Mouse (Mus musculus) hindbrain, embryonic 12.5 days (tissue): ENCODE measurements around the gene Srsf1. TPM values are rescaled to one million over a fixed set of nuclear protein-coding genes. Genes with fewer than 3 reads are reported as not detected.
A peak's percentile ranks its signal among the peaks of the same experiment; 100 is the strongest.

ENCODE experiments used
- ATAC-seq: fragments of 200-750 bp; cut with Nextera tagmentation; 2 replicates; pipeline ENCODE4 v1.8.0; 2017; ENCODE audit warnings: moderate TSS enrichment; ENCODE audit not compliant: low FRiP score
- H3K27ac ChIP-seq: fragments of 300-500 bp; sonication (generic); 2 replicates; pipeline ENCODE4 v1.5.1; 2016; ENCODE audit warnings: mild to moderate bottlenecking
- H3K27me3 ChIP-seq: fragments of 300-500 bp; sonication (generic); 2 replicates; pipeline ENCODE4 v1.6.1; 2016; ENCODE audit warnings: mild to moderate bottlenecking
- H3K36me3 ChIP-seq: fragments of 300-500 bp; sonication (generic); 2 replicates; pipeline ENCODE4 v1.6.1; 2016; ENCODE audit warnings: mild to moderate bottlenecking
- H3K4me1 ChIP-seq: fragments of 300-500 bp; sonication (generic); 2 replicates; pipeline ENCODE4 v1.6.1; 2016
- H3K4me2 ChIP-seq: fragments of 300-500 bp; sonication (generic); replicated peaks from 2 replicates; pipeline ENCODE4 v1.6.1; 2016; ENCODE audit warnings: mild to moderate bottlenecking
- H3K4me3 ChIP-seq: fragments of 300-500 bp; sonication (generic); 2 replicates; pipeline ENCODE4 v1.5.1; 2016; ENCODE audit warnings: mild to moderate bottlenecking
- H3K9ac ChIP-seq: fragments of 300-500 bp; sonication (generic); 2 replicates; pipeline ENCODE4 v1.6.1; 2016; ENCODE audit warnings: mild to moderate bottlenecking, moderate library complexity
- H3K9me3 ChIP-seq: fragments of 300-500 bp; sonication (generic); replicated peaks from 2 replicates; pipeline ENCODE4 v1.6.1; 2016; ENCODE audit warnings: mild to moderate bottlenecking
- WGBS: fragments of 180-500 bp; shearing (Covaris S2); methylation state at CpG from one replicate; pipeline ENCODE4 v1.1.7; 2016; 5-methylcytosine and 5-hydroxymethylcytosine counted together
- polyA plus RNA-seq: library from polyadenylated mRNA; unstranded; fragments of >200 nt; fragmentation: Nextera tagmentation; extraction: Ambion mirVana; gene quantifications from 2 replicates; pipeline ENCODE4 v1.2.1, GENCODE M21; 2016

Gene Srsf1
- polyA plus RNA-seq, 1 experiment from 2014 or later = 468 TPM

DNA sequence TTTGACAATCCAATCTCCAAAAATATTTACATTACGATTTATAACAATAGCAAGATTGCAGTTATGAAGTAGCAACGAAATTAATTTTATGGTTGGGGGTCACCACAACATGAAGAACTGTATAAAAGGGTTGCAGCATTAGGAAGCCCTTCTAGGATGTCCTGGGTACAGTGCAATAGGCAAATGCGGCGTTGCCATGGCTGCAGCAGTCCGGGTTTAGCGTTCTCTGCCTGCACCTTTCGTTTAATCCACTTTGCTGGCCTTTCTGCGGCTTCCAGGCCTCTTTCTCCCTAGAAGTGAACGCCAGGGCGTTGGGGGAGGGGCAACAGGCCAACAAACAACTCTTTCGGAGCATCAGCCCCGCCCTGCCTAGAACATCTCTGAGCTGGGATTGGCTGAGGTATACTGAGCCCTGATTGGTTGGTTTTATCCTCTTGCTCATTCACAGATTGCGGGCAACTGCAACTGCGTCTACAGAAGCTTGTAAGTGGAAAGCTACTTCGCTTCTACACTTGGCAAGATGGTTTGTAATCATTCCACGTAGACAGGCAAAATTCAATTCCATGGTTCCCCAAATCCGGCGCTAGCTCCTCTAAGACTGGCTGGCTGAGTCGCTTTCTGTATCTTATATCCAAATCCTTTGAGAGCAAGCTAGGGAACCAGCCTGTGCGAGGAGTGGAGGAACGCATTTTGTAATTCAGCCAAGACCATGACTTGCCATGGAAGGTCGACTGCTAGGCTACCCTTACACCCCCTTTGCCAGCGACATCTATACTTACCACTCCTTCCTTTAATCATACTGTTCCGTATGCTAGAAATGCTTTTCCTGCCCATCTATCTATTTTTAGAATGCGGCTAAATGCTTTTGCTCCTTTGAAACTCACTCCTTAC is 39.8 kb downstream of the Srsf1 start:
- peak overlapping the region; percentile 66 for H3K4me2 ChIP-seq
- 8% methylated on average over 25 of the region's 25 CpGs for WGBS
- peak overlapping the region; percentile 29 for H3K4me3 ChIP-seq
- H3K27ac ChIP-seq = peak overlapping the region; percentile 77
- H3K9ac ChIP-seq = peak overlapping the region; percentile 41; the same call in 1 of the 2 replicates
- no peaks in the 10 kb centered on the region for H3K27me3 ChIP-seq
- peak; percentile 95 for ATAC-seq
- peaks cover 23% of the 10 kb centered on the region for H3K4me1 ChIP-seq
- H3K9me3 ChIP-seq = no peaks in the 10 kb centered on the region
- H3K36me3 ChIP-seq = peaks cover 25% of the 10 kb centered on the region

DNA sequence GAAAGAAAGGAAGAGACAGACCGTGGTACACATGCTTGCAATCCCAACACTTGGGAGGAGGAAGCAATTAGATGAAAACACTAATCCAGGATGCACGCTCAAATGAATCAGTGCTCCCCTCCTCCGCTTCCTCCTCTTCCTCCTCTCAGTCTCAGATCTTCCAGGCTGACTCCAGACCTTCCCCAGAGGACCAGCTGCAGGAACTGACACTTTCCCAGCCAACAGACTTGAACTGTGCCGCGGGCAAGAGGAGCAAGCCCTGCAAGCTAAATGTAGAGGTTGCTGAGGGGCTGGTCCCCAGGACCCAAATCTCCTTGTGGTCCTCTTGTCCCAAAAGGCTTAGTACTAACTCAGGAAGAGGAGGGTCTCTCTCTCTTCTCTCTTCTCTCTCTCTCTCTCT is 42.0 kb downstream of the Srsf1 start:
- Histone ChIP-seq H3K36me3 (peaks cover 7% of the 10 kb centered on the region), H3K4me2 (no peak overlapping the region), H3K4me3 (no peak overlapping the region), H3K9ac (no peak overlapping the region), H3K27me3 (no peaks in the 10 kb centered on the region), H3K27ac (no peak overlapping the region), H3K9me3 (no peaks in the 10 kb centered on the region), H3K4me1 (peaks cover 23% of the 10 kb centered on the region)
- ATAC-seq = no peak
- WGBS = 74% methylated on average over 5 of the region's 5 CpGs

DNA sequence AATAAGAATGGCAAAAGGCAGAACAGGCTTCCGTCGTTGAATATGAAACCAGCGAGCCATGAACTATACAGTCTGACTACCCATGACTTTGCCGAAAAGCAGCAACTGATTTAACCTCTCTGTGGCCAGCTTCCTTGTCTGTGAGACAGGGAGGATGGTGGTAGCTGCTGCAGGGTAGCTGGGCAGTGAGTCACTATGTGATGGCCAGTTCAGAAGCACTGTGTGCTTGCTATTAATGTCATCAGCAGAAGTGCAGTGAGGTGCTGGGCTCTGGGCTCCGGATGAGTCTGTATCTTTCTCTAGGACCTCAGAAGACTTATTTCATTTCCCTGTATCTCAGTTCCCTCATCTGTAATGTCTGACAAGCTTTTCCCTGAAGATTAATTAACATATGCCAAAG is 43.1 kb downstream of the Srsf1 start:
- H3K4me3 ChIP-seq = no peak overlapping the region
- H3K27ac ChIP-seq = no peak overlapping the region
- H3K27me3 ChIP-seq = no peaks in the 10 kb centered on the region
- ATAC-seq = no peak
- no peaks in the 10 kb centered on the region for H3K36me3 ChIP-seq
- no peak overlapping the region for H3K9ac ChIP-seq
- no peak overlapping the region for H3K4me2 ChIP-seq
- 79% methylated on average over 5 of the region's 5 CpGs for WGBS
- H3K4me1 ChIP-seq = peaks cover 23% of the 10 kb centered on the region
- H3K9me3 ChIP-seq = no peaks in the 10 kb centered on the region

DNA sequence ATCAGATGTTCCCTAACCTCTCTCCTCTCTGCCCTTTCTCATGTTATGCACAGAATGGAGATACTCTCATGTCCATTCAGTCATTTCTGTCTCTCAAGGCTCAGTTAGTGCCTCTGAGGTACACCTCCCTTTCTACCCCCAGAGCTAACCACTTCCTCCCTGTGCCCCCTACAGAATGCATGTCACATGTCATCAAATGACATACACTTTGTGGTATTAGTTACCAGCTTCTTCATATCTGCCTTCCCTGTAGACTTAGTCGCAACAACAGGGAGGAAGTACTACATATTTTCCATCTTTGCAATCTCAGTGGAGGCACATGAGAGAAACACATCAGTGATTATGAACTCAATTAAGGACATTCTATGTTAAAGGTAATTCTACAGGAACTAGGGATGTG is 44.8 kb downstream of the Srsf1 start:
- WGBS = 82% methylated on average over 1 of the region's 1 CpGs
- H3K27ac ChIP-seq = no peak overlapping the region
- no peak overlapping the region for H3K4me3 ChIP-seq
- H3K27me3 ChIP-seq = no peaks in the 10 kb centered on the region; the same call in 1 of the 2 replicates
- no peaks in the 10 kb centered on the region for H3K9me3 ChIP-seq
- H3K4me2 ChIP-seq = no peak overlapping the region
- H3K36me3 ChIP-seq = no peaks in the 10 kb centered on the region
- no peak overlapping the region for H3K9ac ChIP-seq
- no peak for ATAC-seq
- H3K4me1 ChIP-seq = peaks cover 13% of the 10 kb centered on the region

DNA sequence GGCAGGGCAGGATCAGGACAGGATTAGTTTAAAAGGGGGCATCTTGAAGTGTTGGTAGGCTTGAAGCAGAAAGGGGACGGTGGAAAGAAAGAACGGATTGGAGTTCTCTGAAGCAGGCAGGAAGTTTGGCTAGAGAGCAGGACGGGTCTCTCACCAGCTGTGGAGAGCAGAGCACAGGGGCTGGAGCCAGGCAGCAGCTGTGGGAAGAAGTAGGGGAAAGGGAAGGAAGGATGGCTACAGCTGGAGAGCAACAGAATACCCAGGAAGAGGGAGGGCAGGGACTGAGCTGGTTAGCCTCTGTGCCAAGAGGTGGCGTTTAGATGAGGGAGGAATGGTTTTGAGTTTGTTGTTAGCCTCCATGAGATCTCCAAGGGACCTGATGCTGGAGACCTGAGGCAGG is 50.0 kb downstream of the Srsf1 start:
- no peak overlapping the region for H3K4me2 ChIP-seq
- H3K27ac ChIP-seq = no peak overlapping the region
- H3K9ac ChIP-seq = 0 out of 2 replicates have a peak overlapping the region, but pooled peaks have one; percentile 3

DNA sequence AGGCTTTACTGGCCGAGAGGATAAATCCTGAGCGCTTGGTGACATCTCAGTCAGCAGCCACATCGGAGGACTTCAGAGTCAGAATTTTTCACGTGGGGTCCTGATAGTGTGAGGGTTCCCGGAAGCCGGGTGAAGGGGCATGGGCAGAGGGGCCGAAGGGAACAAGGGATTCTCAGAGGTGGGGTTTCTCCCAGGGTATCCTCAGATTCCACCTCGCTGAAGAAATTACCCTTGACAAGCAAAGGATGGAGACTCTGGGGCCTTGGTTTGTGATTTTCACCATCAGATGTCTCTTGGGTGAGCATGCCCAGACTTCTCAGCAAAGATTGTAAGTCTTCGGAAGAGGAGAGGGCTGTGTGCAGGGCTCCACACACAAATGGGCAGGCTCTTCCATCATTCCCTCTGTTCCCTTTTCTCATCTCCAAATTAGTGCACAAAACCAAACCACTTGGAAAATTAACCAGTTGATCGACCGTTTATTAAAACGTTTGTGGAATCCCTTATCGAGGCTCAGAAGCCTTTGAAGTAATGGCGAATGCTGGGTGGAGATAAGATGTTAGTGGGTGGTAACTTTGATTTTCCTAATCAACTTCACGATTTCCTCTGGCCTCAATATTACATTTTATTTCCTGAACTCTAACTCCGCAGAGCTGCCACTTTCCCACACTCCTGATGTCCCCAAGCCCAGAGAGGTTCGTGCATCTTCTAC is 51.0 kb downstream of the Srsf1 start, which contains the start of gene Cuedc1:
TSS of gene Cuedc1 (plus strand) at position 38 of the 709 bp plus-strand sequence.
- no peak for ATAC-seq

More for the DNA sequence above, 50.0 kb downstream of the Srsf1 start:
- WGBS = 19% methylated on average over 4 of the region's 4 CpGs
- Histone ChIP-seq H3K9me3 (no peaks in the 10 kb centered on the region), H3K4me3 (no peak overlapping the region), H3K4me1 (peaks cover 41% of the 10 kb centered on the region), H3K36me3 (no peaks in the 10 kb centered on the region), H3K27me3 (peaks cover 10% of the 10 kb centered on the region)
- ATAC-seq = no peak

DNA sequence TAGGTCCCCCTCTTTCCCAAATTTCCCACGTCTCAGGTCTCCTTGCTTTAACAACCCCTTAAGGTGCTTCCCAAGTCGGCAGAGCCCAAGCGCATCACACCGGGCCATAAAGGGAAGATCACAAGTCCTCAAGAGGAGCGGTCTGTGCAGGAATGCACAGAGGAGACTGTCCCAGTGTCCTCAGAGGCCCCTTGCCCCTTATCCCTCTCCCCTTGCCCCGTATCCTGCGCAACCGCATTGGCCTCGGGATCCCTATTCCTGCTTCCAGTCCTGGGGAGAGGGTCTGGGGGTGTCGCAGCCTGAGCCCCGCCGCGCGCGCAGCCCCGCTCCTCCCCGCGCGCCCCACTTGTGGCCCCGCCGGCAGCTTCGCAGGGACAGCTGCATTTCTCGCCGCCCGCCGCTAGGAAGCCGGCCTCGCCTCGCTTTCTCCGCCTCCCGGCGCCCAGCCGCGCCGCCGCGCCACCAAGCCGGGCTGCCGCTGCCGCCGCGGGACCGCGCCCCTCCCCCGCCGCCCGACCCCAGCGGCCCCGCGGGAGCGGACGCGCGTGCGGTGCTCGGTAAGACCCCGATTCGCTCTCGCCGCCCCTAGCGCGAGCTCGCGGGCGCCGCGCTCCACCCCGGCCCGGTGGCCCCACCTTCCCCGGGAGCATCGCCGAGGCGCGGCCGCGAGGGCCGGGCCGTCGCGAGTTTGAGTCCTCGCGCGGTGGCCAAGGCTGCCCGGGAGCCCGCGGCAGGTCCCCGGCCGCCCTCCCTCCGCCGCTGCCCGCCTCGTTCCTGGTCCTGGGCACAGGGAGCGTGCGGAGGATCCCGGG is 51.8 kb downstream of the Srsf1 start:
- H3K27ac ChIP-seq = peak overlapping the region; percentile 91
- peak overlapping the region; percentile 70 for H3K4me2 ChIP-seq
- H3K4me1 ChIP-seq = peaks cover 44% of the 10 kb centered on the region
- WGBS = under 1% methylated on average over 63 of the region's 95 CpGs
- H3K9me3 ChIP-seq = no peaks in the 10 kb centered on the region
- ATAC-seq = peak; percentile 67
- H3K4me3 ChIP-seq = peak overlapping the region; percentile 88
- no peaks in the 10 kb centered on the region for H3K36me3 ChIP-seq
- peak overlapping the region; percentile 99 for H3K9ac ChIP-seq
- H3K27me3 ChIP-seq = peaks cover 10% of the 10 kb centered on the region

More for the DNA sequence above, 51.0 kb downstream of the Srsf1 start, which contains the start of gene Cuedc1:
- Histone ChIP-seq H3K4me2 (peak within 1 kb of the TSS; percentile 70), H3K36me3 (no peaks in the 10 kb centered on the region), H3K27ac (peak within 1 kb of the TSS; percentile 91), H3K4me1 (peaks cover 44% of the 10 kb centered on the region), H3K27me3 (peaks cover 10% of the 10 kb centered on the region), H3K9me3 (no peaks in the 10 kb centered on the region), H3K4me3 (peak within 1 kb of the TSS; percentile 88), H3K9ac (peak within 1 kb of the TSS; percentile 99)
- 21% methylated on average over 17 of the region's 17 CpGs for WGBS

DNA sequence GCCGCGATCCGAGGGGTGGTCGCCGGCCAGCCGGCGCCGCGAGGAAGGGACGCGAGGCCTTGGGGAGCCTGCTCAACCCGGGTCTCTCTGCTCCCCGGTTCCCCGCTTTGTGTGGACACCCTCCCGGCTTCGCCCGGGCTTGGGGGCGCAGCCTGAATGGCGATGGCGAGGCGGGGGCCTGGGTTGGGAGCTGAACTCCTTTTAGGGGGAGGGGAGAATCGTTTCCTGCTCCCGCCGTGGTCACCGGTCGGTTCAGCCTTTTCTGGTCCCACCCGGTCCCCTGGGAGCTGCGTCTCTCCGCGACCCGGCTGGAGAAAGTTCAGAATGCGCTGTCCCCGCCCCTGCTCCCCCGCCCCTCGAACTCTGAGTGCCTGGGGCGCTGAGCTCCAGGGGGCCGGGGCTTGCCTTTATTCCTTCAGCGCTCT is 52.4 kb downstream of the Srsf1 start:
- peak overlapping the region; percentile 99 for H3K9ac ChIP-seq
- ATAC-seq = peak; percentile 23; the same call in 1 of the 2 replicates
- peaks cover 44% of the 10 kb centered on the region for H3K4me1 ChIP-seq
- peaks cover 10% of the 10 kb centered on the region for H3K27me3 ChIP-seq
- H3K27ac ChIP-seq = peak overlapping the region; percentile 91
- H3K4me3 ChIP-seq = peak overlapping the region; percentile 88
- WGBS = under 1% methylated on average over 29 of the region's 38 CpGs
- peak overlapping the region; percentile 70 for H3K4me2 ChIP-seq
- H3K9me3 ChIP-seq = no peaks in the 10 kb centered on the region
- no peaks in the 10 kb centered on the region for H3K36me3 ChIP-seq

DNA sequence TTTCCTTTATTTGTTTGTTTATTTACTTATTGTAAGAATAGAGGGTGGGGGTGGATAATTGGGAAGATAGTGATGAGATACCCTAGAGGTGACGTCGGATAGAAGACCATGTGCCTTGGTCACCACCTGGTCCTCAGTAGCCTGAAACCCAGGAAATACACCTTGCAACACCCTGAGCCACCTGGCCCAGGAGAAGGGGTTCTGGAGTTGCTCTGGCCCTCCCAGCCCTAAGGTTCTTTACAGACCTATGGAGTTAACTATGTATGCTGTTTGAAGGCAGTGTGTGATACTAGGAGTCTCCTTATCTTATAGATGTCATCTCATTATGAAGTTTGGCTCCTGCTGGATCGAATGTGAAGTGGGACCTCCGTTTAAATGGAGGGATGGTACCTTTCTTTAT is 53.0 kb downstream of the Srsf1 start:
- H3K9me3 ChIP-seq = no peaks in the 10 kb centered on the region
- no peaks in the 10 kb centered on the region for H3K36me3 ChIP-seq
- 35% methylated on average over 4 of the region's 4 CpGs for WGBS
- no peak overlapping the region; the same call in 1 of the 2 replicates for H3K27ac ChIP-seq
- no peak for ATAC-seq
- peaks cover 44% of the 10 kb centered on the region for H3K4me1 ChIP-seq
- peaks cover 10% of the 10 kb centered on the region for H3K27me3 ChIP-seq
- peak overlapping the region; percentile 88 for H3K4me3 ChIP-seq
- peak overlapping the region; percentile 99 for H3K9ac ChIP-seq
- H3K4me2 ChIP-seq = peak overlapping the region; percentile 70
